In the genomic region with DNA sequence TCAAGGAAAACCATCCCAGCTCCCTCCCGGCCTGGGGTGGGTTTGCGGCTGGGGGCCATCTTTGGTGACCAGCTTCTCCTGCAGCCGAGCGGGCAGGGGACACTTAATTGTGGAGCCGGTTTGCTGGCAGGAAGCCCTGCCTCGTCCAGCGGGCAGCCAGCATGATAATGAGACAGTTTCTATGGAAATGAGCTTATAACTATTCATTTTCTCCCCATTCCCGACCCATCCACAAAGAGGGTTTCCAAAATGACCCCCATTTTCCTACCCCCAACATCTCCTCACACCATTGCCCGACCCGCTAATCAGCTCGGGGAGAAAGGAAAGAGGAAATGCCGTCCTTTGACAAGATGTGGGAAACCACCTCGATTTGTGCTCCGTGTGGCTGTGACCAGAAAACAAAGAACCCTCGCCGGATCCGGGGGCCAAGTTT, we compare ENCODE assay signal across 8 mouse cellular contexts.
DNase-seq lines count a peak whose midpoint lies in the region; ATAC-seq lines count a peak whose summit lies in the region.

No protein-coding gene starts in this region.

- no peak overlapping the region for H3K27ac ChIP-seq in liver, embryonic 11.5 days (ENCODE audit: low read depth, low read length)
- peak overlapping the region; percentile 92 for H3K27ac ChIP-seq in forebrain, embryonic 12.5 days
- H3K27ac ChIP-seq in hindbrain, embryonic 14.5 days, result peak overlapping the region; percentile 62
- peak overlapping the region; percentile 76 for H3K27ac ChIP-seq in neural tube, embryonic 13.5 days (replicated peaks)

- H3K36me3 ChIP-seq in liver, embryonic 11.5 days (ENCODE audit: control insufficient read depth, insufficient read depth, low read length), result no peaks in the 10 kb centered on the region
- H3K36me3 ChIP-seq in forebrain, embryonic 12.5 days (replicated peaks), result no peaks in the 10 kb centered on the region
- no peaks in the 10 kb centered on the region for H3K36me3 ChIP-seq in hindbrain, embryonic 14.5 days (replicated peaks; ENCODE audit: control insufficient read depth, insufficient read depth)
- no peaks in the 10 kb centered on the region for H3K36me3 ChIP-seq in neural tube, embryonic 13.5 days

- H3K4me2 ChIP-seq in liver, embryonic 11.5 days, result peak overlapping the region; percentile 31
- peak overlapping the region; percentile 45 for H3K4me2 ChIP-seq in forebrain, embryonic 12.5 days
- H3K4me2 ChIP-seq in hindbrain, embryonic 14.5 days (replicated peaks), result peak overlapping the region; percentile 42
- H3K4me2 ChIP-seq in neural tube, embryonic 13.5 days, result peak overlapping the region; percentile 40

- 34% methylated on average over 17 of the region's 17 CpGs for WGBS in liver, embryonic 11.5 days
- WGBS in forebrain, embryonic 12.5 days, result 1% methylated on average over 17 of the region's 17 CpGs
- WGBS in hindbrain, embryonic 14.5 days, result 5% methylated on average over 17 of the region's 17 CpGs
- WGBS in neural tube, embryonic 13.5 days, result 14% methylated on average over 17 of the region's 17 CpGs

- no peak for ATAC-seq in liver, embryonic 11.5 days (replicated peaks; ENCODE audit: low FRiP score)
- ATAC-seq in forebrain, embryonic 12.5 days (ENCODE audit: low FRiP score), result peak; percentile 66; the same call in 1 of the 2 replicates
- ATAC-seq in hindbrain, embryonic 14.5 days (ENCODE audit: low FRiP score), result peak; percentile 46; the same call in 1 of the 2 replicates
- peak; percentile 59; the same call in 1 of the 2 replicates for ATAC-seq in neural tube, embryonic 13.5 days (ENCODE audit: low read depth)

- no peaks in the 10 kb centered on the region; the same call in 1 of the 2 replicates for H3K27me3 ChIP-seq in liver, embryonic 11.5 days (replicated peaks; ENCODE audit: control insufficient read depth, insufficient read depth, low read length)
- H3K27me3 ChIP-seq in forebrain, embryonic 12.5 days, result peaks cover 31% of the 10 kb centered on the region
- peaks cover 23% of the 10 kb centered on the region; the same call in 1 of the 2 replicates for H3K27me3 ChIP-seq in hindbrain, embryonic 14.5 days (ENCODE audit: control insufficient read depth, insufficient read depth, low read length)
- peaks cover 88% of the 10 kb centered on the region for H3K27me3 ChIP-seq in neural tube, embryonic 13.5 days

- H3K4me1 ChIP-seq in liver, embryonic 11.5 days (replicated peaks; ENCODE audit: control insufficient read depth, insufficient read depth, low read length), result 0 out of 2 replicates have a peak, but pooled peaks cover 3% of the 10 kb centered on the region
- H3K4me1 ChIP-seq in forebrain, embryonic 12.5 days, result peaks cover 85% of the 10 kb centered on the region
- H3K4me1 ChIP-seq in hindbrain, embryonic 14.5 days (replicated peaks; ENCODE audit: control insufficient read depth, insufficient read depth, low read length), result peaks cover 22% of the 10 kb centered on the region
- peaks cover 63% of the 10 kb centered on the region for H3K4me1 ChIP-seq in neural tube, embryonic 13.5 days (replicated peaks)

- no peak for DNase-seq in liver, embryonic 11.5 days (ENCODE audit: low spot score)
- no peak for DNase-seq in liver
- peak; percentile 61 for DNase-seq in hindbrain, embryonic 14.5 days (ENCODE audit: low spot score)
- DNase-seq in left cerebral cortex, postnatal 25 days (ENCODE audit: low spot score in 2 of 2), result peak; percentile 52 to 63
- DNase-seq in ovary, postnatal 14 days (ENCODE audit: low spot score), result no peak
- DNase-seq in gastrocnemius, postnatal 14 days, result no peak

- H3K9me3 ChIP-seq in liver, embryonic 11.5 days (ENCODE audit: control insufficient read depth, low read length), result no peaks in the 10 kb centered on the region
- no peaks in the 10 kb centered on the region for H3K9me3 ChIP-seq in forebrain, embryonic 12.5 days
- no peaks in the 10 kb centered on the region for H3K9me3 ChIP-seq in hindbrain, embryonic 14.5 days (ENCODE audit: control insufficient read depth, low read length)
- H3K9me3 ChIP-seq in neural tube, embryonic 13.5 days, result no peaks in the 10 kb centered on the region

- no peak overlapping the region for H3K4me3 ChIP-seq in liver, embryonic 11.5 days (ENCODE audit: low read depth, low read length)
- 0 out of 2 replicates have a peak overlapping the region, but pooled peaks have one; percentile 14 for H3K4me3 ChIP-seq in forebrain, embryonic 12.5 days (replicated peaks)
- no peak overlapping the region for H3K4me3 ChIP-seq in hindbrain, embryonic 14.5 days (replicated peaks; ENCODE audit: low read length)
- 0 out of 2 replicates have a peak overlapping the region, but pooled peaks have one; percentile 8 for H3K4me3 ChIP-seq in neural tube, embryonic 13.5 days

- no peak overlapping the region for H3K9ac ChIP-seq in liver, embryonic 11.5 days (ENCODE audit: low read depth, low read length)
- H3K9ac ChIP-seq in forebrain, embryonic 12.5 days, result peak overlapping the region; percentile 46; the same call in 1 of the 2 replicates
- H3K9ac ChIP-seq in hindbrain, embryonic 14.5 days, result no peak overlapping the region
- peak overlapping the region; percentile 34; the same call in 1 of the 2 replicates for H3K9ac ChIP-seq in neural tube, embryonic 13.5 days

- intact Hi-C loops in left cerebral cortex, postnatal 25 days (cut with DNase I), result no loop called here
- intact Hi-C loops in gastrocnemius, postnatal 14 days (cut with DNase I; ENCODE audit: low total_unique reads), result no loop called here

Comparison
In these comparisons a context has a peak if more than half of its experiments do, and no peak if none do; other contexts are left out.
1. DNase-seq: peak in hindbrain, embryonic 14.5 days (single experiment) and left cerebral cortex, postnatal 25 days (2 of 2); none in liver, embryonic 11.5 days (single experiment), liver (single experiment), ovary, postnatal 14 days (single experiment) and gastrocnemius, postnatal 14 days (single experiment).
2. H3K4me3 ChIP-seq: peak in forebrain, embryonic 12.5 days (single experiment) and neural tube, embryonic 13.5 days (single experiment); none in liver, embryonic 11.5 days (single experiment) and hindbrain, embryonic 14.5 days (single experiment).
3. H3K9ac ChIP-seq: peak in forebrain, embryonic 12.5 days (single experiment) and neural tube, embryonic 13.5 days (single experiment); none in liver, embryonic 11.5 days (single experiment) and hindbrain, embryonic 14.5 days (single experiment).
4. Peak in every context shown above with its lines, with median percentiles within 50 percentile points of each other: H3K4me2 ChIP-seq.